Mouse (Mus musculus) bone marrow macrophage, adult 2 months (primary cell): Measurements from ENCODE around the gene Galm. TPM values are rescaled to one million over a fixed set of nuclear protein-coding genes. Genes with fewer than 3 reads are reported as not detected.

Experiments
- H3K27ac ChIP-seq: 2 replicates; pipeline ENCODE4 v1.5.1; 2012; ENCODE audit warnings: low read depth, low read length; ENCODE audit not compliant: insufficient read depth
- H3K4me1 ChIP-seq: 2 replicates; pipeline ENCODE4 v1.6.1; 2012; ENCODE audit warnings: low read length; ENCODE audit not compliant: control insufficient read depth, insufficient read depth
- H3K4me3 ChIP-seq: 2 replicates; pipeline ENCODE4 v1.5.1; 2012; ENCODE audit warnings: mild to moderate bottlenecking, low read length, moderate library complexity; ENCODE audit not compliant: insufficient read depth
- CTCF ChIP-seq: IDR thresholded peaks from 2 replicates; pipeline ENCODE4 v1.5.1; 2012; ENCODE audit warnings: low read depth, mild to moderate bottlenecking, low read length, moderate library complexity
- POLR2A ChIP-seq: IDR thresholded peaks from 2 replicates; pipeline ENCODE4 v1.6.1; 2012; ENCODE audit warnings: mild to moderate bottlenecking, low read depth, low read length, borderline replicate concordance
- polyA plus RNA-seq: library from polyadenylated mRNA; stranded (reverse); fragments of >200 nt; gene quantifications from 2 replicates; pipeline ENCODE4 v1.2.4, GENCODE M21; 2012; ENCODE audit not compliant: missing spikeins, insufficient read depth, insufficient read length

The Galm gene
- polyA plus RNA-seq, 1 experiment, result 18.2 TPM

- Histone ChIP-seq H3K4me3 (no peak overlapping the region), H3K4me1 (peaks cover 20% of the 10 kb centered on the region), H3K27ac (no peak overlapping the region)
- TF ChIP-seq POLR2A (no peak), CTCF (no peak)
Measured at GRCm38 (mm10) chr17:80143478-80144232, 16.4 kb downstream of the Galm start.

DNA sequence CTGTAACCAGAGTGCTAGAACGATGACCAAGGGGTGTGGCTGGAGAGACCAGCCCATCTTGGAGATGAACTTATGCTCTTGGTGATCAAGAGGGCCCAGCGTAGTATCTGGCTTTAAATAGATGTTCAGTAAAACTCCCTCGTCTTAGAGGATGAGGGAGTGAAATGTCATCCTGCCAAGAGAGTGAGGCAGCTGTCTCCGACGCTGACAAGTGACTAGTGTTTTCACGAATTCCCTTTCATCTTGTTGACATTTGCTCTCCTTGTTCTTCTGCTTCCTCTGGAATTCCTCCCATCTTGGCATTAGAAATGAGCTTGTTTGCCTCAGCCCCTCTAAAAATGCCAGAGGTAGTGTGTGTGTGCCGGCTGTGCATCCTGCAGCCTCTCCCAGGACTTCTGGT lies 17.9 kb downstream of the Galm start:
- Histone ChIP-seq H3K4me3 (no peak overlapping the region), H3K4me1 (peaks cover 6% of the 10 kb centered on the region), H3K27ac (no peak overlapping the region)
- TF ChIP-seq CTCF (no peak), POLR2A (no peak)

DNA sequence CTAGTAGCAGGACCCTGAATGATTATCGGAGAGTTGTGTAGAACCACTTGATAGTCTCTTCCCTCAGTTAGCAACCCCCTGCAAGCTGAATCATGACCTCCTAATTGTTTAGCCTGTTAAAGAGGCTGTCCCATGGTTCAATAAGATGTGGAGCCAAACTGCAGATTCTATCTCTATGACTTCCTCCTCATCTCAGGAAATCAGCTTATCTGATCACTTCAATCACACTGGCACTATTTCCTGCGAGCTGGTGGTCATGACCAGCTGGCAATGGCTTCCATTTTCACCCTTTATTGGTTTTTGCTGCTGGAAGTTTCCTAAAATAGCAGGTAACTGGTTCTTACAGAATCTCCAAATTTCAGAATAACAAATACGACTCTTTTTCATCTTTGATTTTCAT lies 18.5 kb downstream of the Galm start:
- Histone ChIP-seq H3K4me1 (peaks cover 4% of the 10 kb centered on the region; the same call in 1 of the 2 replicates), H3K27ac (no peak overlapping the region), H3K4me3 (no peak overlapping the region)
- TF ChIP-seq POLR2A, result no peak
- no peak for TF ChIP-seq CTCF

- no peak overlapping the region for H3K27ac ChIP-seq
- TF ChIP-seq POLR2A (no peak), CTCF (no peak)
- H3K4me3 ChIP-seq, result no peak overlapping the region
- H3K4me1 ChIP-seq, result peaks cover 6% of the 10 kb centered on the region; the same call in 1 of the 2 replicates
Measured at GRCm38 (mm10) chr17:80148053-80148994, 21.1 kb downstream of the Galm start.

DNA sequence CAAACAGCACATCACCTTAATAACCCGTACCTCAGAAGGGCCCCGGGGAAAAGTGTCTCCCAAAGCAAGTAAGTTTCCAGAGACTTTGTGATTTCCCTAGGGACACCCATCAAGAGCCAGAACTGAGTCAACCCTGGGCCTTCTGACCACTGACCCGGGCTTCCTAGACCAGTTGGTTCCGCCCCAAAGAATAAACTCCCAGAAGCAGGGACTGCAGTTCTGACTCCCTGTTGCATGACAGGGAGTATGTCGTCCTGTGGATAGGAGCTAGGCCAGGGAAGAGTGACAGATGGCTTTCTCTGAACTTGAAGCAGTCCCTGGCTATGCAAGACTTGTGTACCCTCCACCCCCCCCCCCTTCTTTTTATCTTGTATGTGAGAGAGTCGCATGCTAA lies 21.7 kb downstream of the Galm start:
- TF ChIP-seq POLR2A, result no peak
- TF ChIP-seq CTCF, result no peak
- Histone ChIP-seq H3K27ac (no peak overlapping the region), H3K4me1 (peaks cover 3% of the 10 kb centered on the region; the same call in 1 of the 2 replicates), H3K4me3 (no peak overlapping the region)

DNA sequence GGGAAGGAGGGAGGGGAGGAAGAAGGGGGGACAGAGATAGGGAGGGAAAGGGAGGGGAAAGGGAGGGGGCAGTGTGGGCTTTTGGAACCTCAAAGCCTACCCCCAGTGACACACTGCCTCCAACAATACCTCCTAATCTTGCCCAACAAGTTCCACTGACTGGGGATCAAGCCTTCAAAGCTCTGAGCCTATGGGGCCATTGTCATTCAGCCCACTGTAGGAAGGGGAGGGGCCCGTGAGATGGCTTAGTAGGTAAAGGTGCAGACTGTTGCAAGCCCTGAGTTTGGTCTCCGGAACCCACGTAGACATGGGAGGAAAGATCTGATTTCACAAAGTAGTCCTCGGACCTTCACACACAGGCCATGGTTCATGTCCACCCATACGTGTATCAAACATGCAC lies 24.1 kb downstream of the Galm start:
- no peak overlapping the region for H3K4me3 ChIP-seq
- peaks cover 3% of the 10 kb centered on the region; the same call in 1 of the 2 replicates for H3K4me1 ChIP-seq
- TF ChIP-seq CTCF, result no peak
- TF ChIP-seq POLR2A, result no peak
- no peak overlapping the region for H3K27ac ChIP-seq

DNA sequence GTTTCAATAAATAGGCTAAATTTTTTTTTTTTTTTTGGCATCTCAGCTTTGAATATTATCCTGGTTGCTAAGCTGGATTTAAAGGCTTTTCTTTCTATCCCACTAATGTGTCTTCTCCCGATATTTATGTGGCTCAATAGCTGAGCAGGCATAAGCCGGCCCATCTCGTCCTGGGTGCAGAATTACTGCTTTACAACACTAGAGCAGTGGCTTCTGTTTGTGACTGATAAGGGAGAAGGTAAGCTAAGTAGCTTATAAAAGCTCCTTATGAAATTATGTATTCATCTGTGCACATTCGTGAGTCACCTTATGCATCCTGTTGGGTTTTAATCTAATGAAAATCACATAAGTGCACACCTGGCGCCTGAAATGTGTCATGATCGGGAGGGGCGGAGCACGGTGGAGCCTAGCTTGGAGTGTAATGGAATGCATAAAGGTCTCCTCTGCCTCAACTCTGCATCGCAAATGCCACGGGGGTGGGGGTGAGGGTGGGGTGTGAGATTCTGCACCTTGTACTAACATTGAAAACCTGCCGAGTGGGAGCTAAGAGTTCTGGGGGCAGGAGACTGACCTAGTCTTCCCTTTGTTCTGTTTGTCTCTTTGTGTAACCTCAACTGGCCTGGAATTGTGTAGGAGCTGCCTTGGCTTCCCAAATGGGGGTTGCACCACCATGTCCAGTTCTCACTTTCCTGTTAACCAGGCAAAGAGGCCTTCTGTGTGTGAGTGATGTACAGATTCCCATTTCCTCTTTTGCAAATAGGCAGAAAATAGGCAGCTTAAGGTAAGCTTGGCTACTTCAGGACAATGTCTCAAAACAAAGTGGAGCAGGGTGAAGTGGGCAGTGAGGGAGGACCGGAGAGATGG lies 25.7 kb downstream of the Galm start:
- no peak for TF ChIP-seq POLR2A
- no peak for TF ChIP-seq CTCF
- Histone ChIP-seq H3K4me1 (peaks cover 3% of the 10 kb centered on the region; the same call in 1 of the 2 replicates), H3K4me3 (no peak overlapping the region), H3K27ac (no peak overlapping the region)

GRCm38 (mm10) chr17:80153631-80154030 lies 26.4 kb downstream of the Galm start:
- Histone ChIP-seq H3K4me1 (peaks cover 3% of the 10 kb centered on the region; the same call in 1 of the 2 replicates), H3K4me3 (no peak overlapping the region), H3K27ac (no peak overlapping the region)
- TF ChIP-seq CTCF (no peak), POLR2A (no peak)

- Histone ChIP-seq H3K27ac (no peak overlapping the region), H3K4me1 (peaks cover 3% of the 10 kb centered on the region; the same call in 1 of the 2 replicates), H3K4me3 (no peak overlapping the region)
- TF ChIP-seq CTCF, result no peak
- no peak for TF ChIP-seq POLR2A
Measured at GRCm38 (mm10) chr17:80156905-80157304, 29.6 kb downstream of the Galm start.
